Mouse (Mus musculus): ENCODE measurements at regions not wholly inside any gene's neighbourhood (a gene's known extent, or its start where the extent isn't known, plus 50 kb on each side); places are given as distances from the start of the nearest gene placed in this dataset.

DNA sequence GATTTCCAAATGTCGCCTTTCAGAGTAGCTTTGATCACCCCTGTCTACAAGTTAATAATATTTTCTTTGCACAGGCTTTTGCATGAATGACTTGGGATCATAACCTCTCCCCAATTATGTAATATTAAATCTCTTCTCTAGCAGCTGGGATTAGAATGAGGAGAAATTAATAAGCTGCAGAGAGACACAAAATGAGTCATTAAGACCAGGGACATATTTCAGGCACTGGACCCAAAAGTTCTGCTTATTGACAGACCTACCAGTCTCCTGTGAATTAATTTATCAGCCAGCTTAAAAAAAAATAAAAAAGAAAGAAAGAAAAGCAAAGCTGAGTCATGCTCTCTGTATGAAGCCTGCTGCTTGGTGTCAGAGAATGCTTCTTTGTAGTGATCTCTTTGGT is 462.4 kb upstream of the Agtr1b start:
- TF ChIP-seq POLR2A (IDR thresholded peaks at IDR 0.05; ENCODE audit: extremely low read depth, insufficient read depth, low read length) = no peak
- TF ChIP-seq CTCF (IDR thresholded peaks at IDR 0.05; ENCODE audit: extremely low read depth, insufficient read depth, low read length) = no peak

Measured in cortical plate, adult 2 months (tissue).